Mouse (Mus musculus): ENCODE results near the gene Retreg2. TPM values are rescaled to one million over a fixed set of nuclear protein-coding genes. Genes with fewer than 3 reads are reported as not detected.
A peak's percentile ranks its signal among the peaks of the same experiment; 100 is the strongest.

The Retreg2 gene
- polyA plus RNA-seq, 1 experiment from 2014 or later = 35.4 TPM

DNA sequence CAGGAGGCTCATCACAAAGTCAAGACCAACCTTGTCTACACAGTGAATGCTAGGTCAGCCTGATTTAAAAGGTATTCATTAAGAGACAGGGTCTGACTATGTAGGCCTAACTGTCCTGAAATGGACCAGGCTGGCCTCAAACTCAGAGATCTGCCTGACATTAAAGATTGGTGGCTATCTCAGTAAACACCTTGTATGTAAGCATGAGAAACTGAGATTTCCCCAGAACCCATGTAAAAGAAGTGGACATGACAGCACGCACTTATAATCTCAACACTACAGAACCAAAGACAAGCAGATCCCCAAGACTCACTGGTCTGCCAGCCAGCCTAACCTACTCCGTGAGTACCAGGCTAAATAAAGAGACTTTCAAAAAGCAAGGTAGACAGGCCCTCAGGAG is 4.1 kb upstream of the Retreg2 start:
- Histone ChIP-seq H3K4me3 (replicated peaks; ENCODE audit: low read length) (no peak overlapping the region), H3K36me3 (ENCODE audit: control insufficient read depth, insufficient read depth, low read length) (peaks cover 17% of the 10 kb centered on the region; the same call in 1 of the 2 replicates), H3K9me3 (replicated peaks; ENCODE audit: control insufficient read depth, low read length) (no peaks in the 10 kb centered on the region), H3K4me1 (ENCODE audit: control insufficient read depth, insufficient read depth, low read length) (peaks cover 16% of the 10 kb centered on the region), H3K9ac (ENCODE audit: low read length) (no peak overlapping the region), H3K27me3 (ENCODE audit: control insufficient read depth, insufficient read depth, low read length) (no peaks in the 10 kb centered on the region), H3K4me2 (ENCODE audit: low read depth, low read length) (no peak overlapping the region), H3K27ac (ENCODE audit: low read length) (no peak overlapping the region)
- ATAC-seq (ENCODE audit: insufficient read depth, low FRiP score) = no peak
- 96% methylated on average over 2 of the region's 2 CpGs for WGBS

DNA sequence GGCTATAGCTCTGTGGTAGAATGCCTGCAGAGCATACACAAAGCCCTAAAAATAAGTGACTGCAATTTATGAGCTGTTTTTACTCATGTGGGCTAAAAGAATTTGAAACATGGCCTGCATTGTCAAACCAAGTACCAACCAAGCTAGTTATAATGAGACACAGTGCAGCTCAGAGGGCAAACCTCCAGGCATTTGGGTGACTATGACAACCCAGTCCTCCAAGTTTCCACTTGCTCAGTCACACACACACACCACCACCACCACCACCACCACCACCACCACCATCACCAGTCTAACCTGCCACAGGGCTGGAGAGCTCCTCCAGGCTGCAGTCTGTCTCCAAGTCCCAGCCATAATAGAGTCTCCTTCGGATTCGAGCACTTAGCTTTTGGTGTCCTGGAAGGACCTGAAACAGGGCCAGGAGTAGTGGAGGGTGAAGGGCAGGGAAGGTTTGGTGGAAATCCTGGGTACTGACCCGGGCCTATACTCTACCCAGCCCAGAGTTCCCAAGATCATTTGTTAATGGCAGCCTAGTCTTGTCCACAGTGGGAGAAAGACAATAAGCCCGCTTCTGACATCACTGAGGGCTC is 1.9 kb upstream of the Retreg2 start:
- no peak for ATAC-seq (ENCODE audit: insufficient read depth, low FRiP score)
- no peaks in the 10 kb centered on the region for H3K9me3 ChIP-seq (replicated peaks; ENCODE audit: control insufficient read depth, low read length)
- peaks cover 21% of the 10 kb centered on the region for H3K4me1 ChIP-seq (ENCODE audit: control insufficient read depth, insufficient read depth, low read length)
- peak overlapping the region; percentile 78 for H3K4me2 ChIP-seq (ENCODE audit: low read depth, low read length)
- peaks cover 24% of the 10 kb centered on the region for H3K36me3 ChIP-seq (ENCODE audit: control insufficient read depth, insufficient read depth, low read length)
- peak overlapping the region; percentile 97 for H3K9ac ChIP-seq (ENCODE audit: low read length)
- 44% methylated on average over 4 of the region's 4 CpGs for WGBS
- H3K4me3 ChIP-seq (replicated peaks; ENCODE audit: low read length) = peak overlapping the region; percentile 96
- H3K27ac ChIP-seq (ENCODE audit: low read length) = peak overlapping the region; percentile 98
- no peaks in the 10 kb centered on the region for H3K27me3 ChIP-seq (ENCODE audit: control insufficient read depth, insufficient read depth, low read length)

DNA sequence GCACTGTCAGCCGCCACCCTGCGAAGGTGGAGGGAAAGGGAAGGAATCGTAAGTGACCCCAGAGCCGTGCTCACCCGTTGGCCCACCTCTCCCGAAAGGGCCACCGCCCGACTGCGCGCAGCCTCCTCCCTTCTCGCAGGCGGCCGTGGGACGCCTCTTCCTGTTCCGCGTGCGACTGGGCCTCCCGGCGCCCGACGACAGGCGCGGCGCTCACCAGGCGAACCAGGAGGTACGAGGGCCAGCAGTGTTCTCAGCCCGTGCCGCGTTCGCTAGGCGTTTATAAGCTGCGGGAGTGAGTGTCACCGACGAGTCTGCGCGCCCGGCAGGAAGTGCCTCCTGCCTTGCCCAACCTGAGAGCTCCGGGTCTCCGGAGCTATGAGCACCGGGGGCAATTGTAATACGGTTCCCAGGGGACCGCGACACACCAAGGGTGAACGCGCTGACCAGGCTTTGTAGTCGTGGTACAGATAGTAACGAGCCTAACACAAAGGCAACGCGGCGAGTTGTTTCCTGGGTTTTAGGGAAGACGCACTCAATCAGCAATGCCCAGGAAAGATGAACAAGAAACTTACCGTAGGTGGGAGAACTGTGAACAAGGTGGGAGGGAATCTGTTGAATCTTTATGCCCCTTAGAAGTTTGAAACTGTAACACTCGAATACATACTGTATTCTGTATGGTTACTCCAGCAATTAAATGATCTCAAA is 940 bp upstream of the Retreg2 start:
- H3K9ac ChIP-seq (ENCODE audit: low read length) = peak overlapping the region; percentile 97
- under 1% methylated on average over 53 of the region's 53 CpGs for WGBS
- no peaks in the 10 kb centered on the region for H3K27me3 ChIP-seq (ENCODE audit: control insufficient read depth, insufficient read depth, low read length)
- peak overlapping the region; percentile 78 for H3K4me2 ChIP-seq (ENCODE audit: low read depth, low read length)
- peak; percentile 57; the same call in 1 of the 2 replicates for ATAC-seq (ENCODE audit: insufficient read depth, low FRiP score)
- peaks cover 28% of the 10 kb centered on the region for H3K36me3 ChIP-seq (ENCODE audit: control insufficient read depth, insufficient read depth, low read length)
- H3K27ac ChIP-seq (ENCODE audit: low read length) = peak overlapping the region; percentile 98
- H3K4me1 ChIP-seq (ENCODE audit: control insufficient read depth, insufficient read depth, low read length) = peaks cover 21% of the 10 kb centered on the region
- H3K9me3 ChIP-seq (replicated peaks; ENCODE audit: control insufficient read depth, low read length) = no peaks in the 10 kb centered on the region
- H3K4me3 ChIP-seq (replicated peaks; ENCODE audit: low read length) = peak overlapping the region; percentile 96

DNA sequence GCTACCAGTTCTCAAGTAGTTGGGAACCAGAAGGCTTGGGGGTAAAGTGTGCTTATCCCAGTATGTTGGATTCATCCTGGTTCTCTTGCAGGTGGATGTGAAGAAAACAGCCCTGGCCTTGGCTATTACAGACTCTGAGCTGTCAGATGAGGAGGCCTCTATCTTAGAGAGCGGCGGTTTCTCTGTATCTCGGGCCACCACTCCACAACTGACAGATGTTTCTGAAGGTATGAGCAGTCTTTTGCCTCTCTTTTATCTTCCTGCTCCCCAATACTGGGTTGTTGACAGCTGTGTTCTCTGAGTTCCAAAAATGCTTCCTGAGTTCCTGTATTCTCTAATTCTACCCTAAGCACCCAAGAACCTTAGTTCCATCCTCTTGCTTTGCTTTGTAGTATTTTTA is 3.0 kb downstream of the Retreg2 start:
- H3K27me3 ChIP-seq (ENCODE audit: control insufficient read depth, insufficient read depth, low read length) = no peaks in the 10 kb centered on the region
- peaks cover 14% of the 10 kb centered on the region for H3K4me1 ChIP-seq (ENCODE audit: control insufficient read depth, insufficient read depth, low read length)
- H3K9ac ChIP-seq (ENCODE audit: low read length) = no peak overlapping the region
- H3K36me3 ChIP-seq (ENCODE audit: control insufficient read depth, insufficient read depth, low read length) = peaks cover 20% of the 10 kb centered on the region; the same call in 1 of the 2 replicates
- ATAC-seq (ENCODE audit: insufficient read depth, low FRiP score) = no peak
- WGBS = 94% methylated on average over 3 of the region's 3 CpGs
- no peak overlapping the region for H3K27ac ChIP-seq (ENCODE audit: low read length)
- H3K4me2 ChIP-seq (ENCODE audit: low read depth, low read length) = no peak overlapping the region
- no peaks in the 10 kb centered on the region for H3K9me3 ChIP-seq (replicated peaks; ENCODE audit: control insufficient read depth, low read length)
- no peak overlapping the region for H3K4me3 ChIP-seq (replicated peaks; ENCODE audit: low read length)

DNA sequence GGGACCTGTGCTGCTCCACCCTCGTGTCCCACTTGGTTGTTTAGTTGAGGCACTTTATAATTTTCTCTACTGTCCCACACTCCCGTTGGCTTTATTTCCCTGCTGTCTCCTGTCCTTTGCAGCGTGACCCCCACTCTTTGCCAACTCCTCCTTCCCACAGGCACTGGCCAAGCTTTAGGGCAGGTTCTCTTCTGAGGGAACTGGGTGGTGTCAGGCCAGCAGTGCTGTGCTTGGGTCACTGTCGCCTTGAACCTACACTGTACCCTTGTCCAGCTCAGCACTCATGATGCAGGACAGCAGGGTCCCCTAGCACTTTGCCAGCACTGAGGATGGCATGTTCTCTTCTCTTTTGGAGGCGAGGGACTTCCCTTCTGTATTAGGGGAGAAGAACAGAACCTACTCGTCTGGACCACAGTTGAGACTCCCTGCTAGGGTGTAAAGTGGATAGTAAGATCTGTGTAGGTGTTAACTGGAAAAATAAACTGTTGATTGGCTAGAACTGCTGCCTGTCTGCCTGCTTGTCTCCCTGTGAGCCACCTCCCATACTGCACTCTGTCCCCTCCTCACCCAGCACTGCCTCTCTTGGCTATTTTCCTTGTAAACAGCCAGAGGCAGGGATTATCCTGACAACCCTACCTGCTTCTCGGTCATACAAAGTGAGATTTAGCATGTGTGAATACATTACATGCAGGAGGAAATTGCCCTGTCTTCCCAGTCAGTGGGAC is 5.0 kb downstream of the Retreg2 start:
- 78% methylated on average over 7 of the region's 7 CpGs for WGBS
- Histone ChIP-seq H3K36me3 (ENCODE audit: control insufficient read depth, insufficient read depth, low read length) (peaks cover 20% of the 10 kb centered on the region; the same call in 1 of the 2 replicates), H3K27me3 (ENCODE audit: control insufficient read depth, insufficient read depth, low read length) (no peaks in the 10 kb centered on the region), H3K4me3 (replicated peaks; ENCODE audit: low read length) (no peak overlapping the region), H3K4me2 (ENCODE audit: low read depth, low read length) (no peak overlapping the region), H3K9ac (ENCODE audit: low read length) (peak overlapping the region; percentile 24; the same call in 1 of the 2 replicates), H3K9me3 (replicated peaks; ENCODE audit: control insufficient read depth, low read length) (no peaks in the 10 kb centered on the region), H3K4me1 (ENCODE audit: control insufficient read depth, insufficient read depth, low read length) (peaks cover 9% of the 10 kb centered on the region), H3K27ac (ENCODE audit: low read length) (no peak overlapping the region)
- no peak for ATAC-seq (ENCODE audit: insufficient read depth, low FRiP score)

DNA sequence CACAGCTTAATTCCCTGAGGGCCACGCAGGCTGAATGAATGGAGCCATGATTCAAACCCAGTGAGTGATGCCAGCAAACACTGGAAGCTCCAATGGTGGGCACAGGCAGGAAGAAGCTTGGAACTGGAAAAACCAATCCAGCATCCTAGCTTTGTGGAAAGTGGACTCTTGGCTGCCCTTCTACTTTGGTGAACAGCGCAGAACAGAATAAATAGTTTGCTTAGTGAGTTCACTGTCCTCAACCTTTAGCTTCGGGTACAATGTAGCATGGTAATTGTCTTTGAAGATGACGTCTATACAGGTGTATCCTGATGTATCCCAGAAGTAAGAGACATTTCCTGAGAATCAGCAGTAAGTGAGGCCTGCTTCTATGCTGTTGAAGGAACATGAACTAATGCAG is 6.1 kb downstream of the Retreg2 start:
- Histone ChIP-seq H3K9me3 (replicated peaks; ENCODE audit: control insufficient read depth, low read length) (no peaks in the 10 kb centered on the region), H3K4me2 (ENCODE audit: low read depth, low read length) (no peak overlapping the region), H3K27me3 (ENCODE audit: control insufficient read depth, insufficient read depth, low read length) (no peaks in the 10 kb centered on the region), H3K36me3 (ENCODE audit: control insufficient read depth, insufficient read depth, low read length) (peaks cover 20% of the 10 kb centered on the region; the same call in 1 of the 2 replicates), H3K4me1 (ENCODE audit: control insufficient read depth, insufficient read depth, low read length) (peaks cover 6% of the 10 kb centered on the region), H3K4me3 (replicated peaks; ENCODE audit: low read length) (no peak overlapping the region), H3K9ac (ENCODE audit: low read length) (no peak overlapping the region), H3K27ac (ENCODE audit: low read length) (no peak overlapping the region)
- WGBS = 90% methylated on average over 4 of the region's 4 CpGs
- ATAC-seq (ENCODE audit: insufficient read depth, low FRiP score) = no peak

DNA sequence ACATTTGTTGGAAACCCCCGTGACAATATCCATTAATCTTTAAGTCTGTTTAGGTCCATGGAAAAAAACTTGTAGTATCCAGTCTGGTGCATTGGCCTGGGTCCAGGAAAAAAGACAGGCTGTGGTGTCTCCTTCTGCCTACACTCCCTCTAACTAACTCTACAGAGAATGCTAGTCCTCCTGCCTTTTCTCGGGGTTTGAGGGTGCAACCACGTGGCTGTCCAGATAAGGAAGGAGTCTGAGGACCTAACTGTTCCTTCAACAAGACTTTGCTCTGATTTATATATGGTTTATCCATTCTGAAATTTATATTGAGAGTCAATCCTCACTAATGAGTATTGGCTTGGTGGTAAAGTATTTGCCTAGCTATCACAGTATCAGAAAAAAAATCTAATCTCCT is 13.3 kb downstream of the Retreg2 start:
- H3K4me2 ChIP-seq (ENCODE audit: low read depth, low read length) = no peak overlapping the region
- WGBS = 35% methylated on average over 3 of the region's 3 CpGs
- H3K9me3 ChIP-seq (replicated peaks; ENCODE audit: control insufficient read depth, low read length) = no peaks in the 10 kb centered on the region
- H3K27ac ChIP-seq (ENCODE audit: low read length) = no peak overlapping the region
- no peak overlapping the region for H3K4me3 ChIP-seq (replicated peaks; ENCODE audit: low read length)
- H3K4me1 ChIP-seq (ENCODE audit: control insufficient read depth, insufficient read depth, low read length) = no peaks in the 10 kb centered on the region
- ATAC-seq (ENCODE audit: insufficient read depth, low FRiP score) = no peak
- no peaks in the 10 kb centered on the region for H3K36me3 ChIP-seq (ENCODE audit: control insufficient read depth, insufficient read depth, low read length)
- H3K27me3 ChIP-seq (ENCODE audit: control insufficient read depth, insufficient read depth, low read length) = no peaks in the 10 kb centered on the region
- no peak overlapping the region for H3K9ac ChIP-seq (ENCODE audit: low read length)

DNA sequence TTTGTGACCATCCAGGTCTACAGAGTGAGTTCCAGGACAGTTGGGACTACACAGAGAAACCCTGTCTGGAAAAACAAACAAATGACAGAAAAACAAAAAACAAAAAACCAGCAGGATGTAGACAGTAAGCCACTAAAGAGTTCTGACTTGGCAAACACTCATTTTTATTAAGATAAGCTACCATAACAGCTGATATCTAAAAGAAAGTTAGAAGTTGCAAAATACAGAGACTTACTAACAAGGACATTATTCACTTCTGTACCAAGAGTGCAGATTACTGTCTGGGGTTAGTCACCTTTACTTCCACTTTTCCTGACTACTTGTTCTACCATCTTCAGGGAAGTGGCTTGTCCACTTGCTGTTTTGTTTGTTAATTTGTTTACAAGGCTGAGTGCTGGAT is 16.4 kb downstream of the Retreg2 start:
- ATAC-seq (ENCODE audit: insufficient read depth, low FRiP score) = no peak
- Histone ChIP-seq H3K4me2 (ENCODE audit: low read depth, low read length) (no peak overlapping the region), H3K27ac (ENCODE audit: low read length) (no peak overlapping the region), H3K27me3 (ENCODE audit: control insufficient read depth, insufficient read depth, low read length) (no peaks in the 10 kb centered on the region), H3K36me3 (ENCODE audit: control insufficient read depth, insufficient read depth, low read length) (no peaks in the 10 kb centered on the region), H3K9me3 (replicated peaks; ENCODE audit: control insufficient read depth, low read length) (no peaks in the 10 kb centered on the region), H3K9ac (ENCODE audit: low read length) (no peak overlapping the region), H3K4me3 (replicated peaks; ENCODE audit: low read length) (no peak overlapping the region), H3K4me1 (ENCODE audit: control insufficient read depth, insufficient read depth, low read length) (no peaks in the 10 kb centered on the region)
